ENCODE assay signal across 11 mouse cellular contexts in the genomic region with DNA sequence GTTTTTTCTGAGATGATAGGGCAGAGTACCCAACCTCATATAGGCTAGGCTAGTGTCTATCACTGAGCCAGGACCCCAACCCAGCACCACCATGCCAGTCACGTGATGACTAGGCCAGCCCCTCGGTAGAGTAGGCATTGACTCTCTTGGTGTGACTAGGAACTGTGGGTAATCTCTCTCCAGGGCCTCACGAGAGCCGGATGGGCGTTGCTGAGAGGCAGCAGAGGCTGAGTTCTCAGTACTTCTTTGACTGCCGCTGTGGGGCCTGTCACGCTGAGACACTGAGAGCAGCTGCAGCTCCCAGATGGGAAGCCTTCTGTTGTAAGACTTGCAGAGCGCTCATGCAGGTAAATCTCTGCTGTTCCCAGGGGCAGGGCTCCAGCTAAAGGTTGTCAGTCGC. TPM values are rescaled to one million over a fixed set of nuclear protein-coding genes. Genes with fewer than 3 reads are reported as not detected.
DNase-seq lines count a peak whose midpoint lies in the region; ATAC-seq and TF ChIP-seq lines count a peak whose summit lies in the region.
"Had no signal": no experiment of that assay in that cellular context is flagged by ENCODE, and none has a peak within 500 bp of the region (broad histone marks: within the 10 kb centered on the region; RNA-seq: fewer than 3 reads in every experiment).

No protein-coding gene starts in this region.

- intact Hi-C loops in gastrocnemius, postnatal 36 days (cut with DNase I) = loop anchor here (5.0 kb wide), 2 partner anchors 52 to 107 kb away; a partner anchor contains a TSS

- peak overlapping the region; percentile 90 for H3K27ac ChIP-seq in layer of hippocampus, adult 2 months
- H3K27ac ChIP-seq: neural tube, embryonic 12.5 days had no signal

- TF ChIP-seq CTCF in layer of hippocampus, adult 2 months (conservative IDR thresholded peaks at IDR 0.05) = no peak

- no peak overlapping the region for H3K4me3 ChIP-seq in layer of hippocampus, adult 2 months
- H3K4me3 ChIP-seq: neural tube, embryonic 12.5 days had no signal

- peak; percentile 43 for DNase-seq in cerebellum, adult 11-12 months
- DNase-seq in cerebellum, postnatal 4 days (ENCODE audit: low spot score in 2 of 2) = no peak
- peak; percentile 42 to 48 for DNase-seq in layer of hippocampus, adult 2 months (ENCODE audit: low spot score in 2 of 2)
- DNase-seq in layer of hippocampus, postnatal 10 days (ENCODE audit: low spot score in 2 of 2) = no peak
- DNase-seq in 3134 (ENCODE audit: extremely low read depth, insufficient read length, low spot score) = peak; percentile 38
- peak; percentile 32 to 43 for DNase-seq in cerebellum, adult 18-20 months
- DNase-seq in gastrocnemius, postnatal 36 days = no peak
- DNase-seq: kidney, postnatal 10 days had no signal

- no peak for ATAC-seq in erythroblast, adult 5-6 weeks (replicated peaks; ENCODE audit: low FRiP score, poor library complexity, severe bottlenecking)
- ATAC-seq: hindbrain, embryonic 16.5 days had no signal

RNA-seq across cellular contexts. Expression of a gene that starts 22.4 kb away (rescaled TPM):
- 10 to 100 TPM; 14.0 to 15.6 TPM for total RNA-seq in layer of hippocampus, adult 2 months (2021)
- total RNA-seq in layer of hippocampus, postnatal 10 days (2021) = 10 to 100 TPM; 30.8 to 38.9 TPM
- 10 to 100 TPM; 83.2 to 88.9 TPM for total RNA-seq in gastrocnemius, postnatal 36 days (2021)
- total RNA-seq in erythroblast, adult 5-6 weeks (2015; ENCODE audit: low replicate concordance) = 3.8 and 10.4 TPM in 2 replicates
- total RNA-seq in erythroblast, adult 5-6 weeks (2017; ENCODE audit: low replicate concordance) = 3.7 and 4.9 TPM in 2 replicates

RNA-seq across cellular contexts. Expression of a gene that starts 39.3 kb away (rescaled TPM):
- under 1 TPM; 0.38 to 0.52 TPM for total RNA-seq in layer of hippocampus, adult 2 months (2021)
- under 1 TPM; 0.49 to 0.64 TPM for total RNA-seq in layer of hippocampus, postnatal 10 days (2021)
- not detected for total RNA-seq in gastrocnemius, postnatal 36 days (2021)
- total RNA-seq in erythroblast, adult 5-6 weeks (2015; ENCODE audit: low replicate concordance) = 4.6 TPM in 1 of 2 replicates, not detected in the other
- 0.70 and 0.94 TPM in 2 replicates for total RNA-seq in erythroblast, adult 5-6 weeks (2017; ENCODE audit: low replicate concordance)

RNA-seq across cellular contexts. Expression of a gene that starts 51.9 kb away (rescaled TPM):
- 10 to 100 TPM; 14.9 to 16.7 TPM for total RNA-seq in layer of hippocampus, adult 2 months (2021)
- 10 to 100 TPM; 13.2 to 13.7 TPM for total RNA-seq in layer of hippocampus, postnatal 10 days (2021)
- 1 to 10 TPM; 2.0 to 3.1 TPM for total RNA-seq in gastrocnemius, postnatal 36 days (2021)
- 4.0 and 8.5 TPM in 2 replicates for total RNA-seq in erythroblast, adult 5-6 weeks (2015; ENCODE audit: low replicate concordance)
- total RNA-seq in erythroblast, adult 5-6 weeks (2017; ENCODE audit: low replicate concordance) = 1.4 and 2.9 TPM in 2 replicates

RNA-seq across cellular contexts. Expression of a gene that starts 52.0 kb away (rescaled TPM):
- total RNA-seq in layer of hippocampus, adult 2 months (2021) = 10 to 100 TPM; 64.1 to 67.0 TPM
- total RNA-seq in layer of hippocampus, postnatal 10 days (2021) = 10 to 100 TPM; 55.2 to 61.9 TPM
- 10 to 100 TPM; 53.7 to 58.5 TPM for total RNA-seq in gastrocnemius, postnatal 36 days (2021)
- 7.5 and 15.7 TPM in 2 replicates for total RNA-seq in erythroblast, adult 5-6 weeks (2015; ENCODE audit: low replicate concordance)
- total RNA-seq in erythroblast, adult 5-6 weeks (2017; ENCODE audit: low replicate concordance) = 47.8 and 64.4 TPM in 2 replicates

RNA-seq across cellular contexts. Expression of a gene that starts 54.4 kb away (rescaled TPM):
- total RNA-seq in layer of hippocampus, adult 2 months (2021) = 10 to 100 TPM; 23.4 to 23.7 TPM
- 10 to 100 TPM; 18.7 to 18.9 TPM for total RNA-seq in layer of hippocampus, postnatal 10 days (2021)
- 1 to 10 TPM; 4.1 to 5.4 TPM for total RNA-seq in gastrocnemius, postnatal 36 days (2021)
- total RNA-seq in erythroblast, adult 5-6 weeks (2015; ENCODE audit: low replicate concordance) = 22.6 and 24.8 TPM in 2 replicates
- 27.3 and 28.2 TPM in 2 replicates for total RNA-seq in erythroblast, adult 5-6 weeks (2017; ENCODE audit: low replicate concordance)

Comparison
In these comparisons a context has a peak if more than half of its experiments do, and no peak if none do; other contexts are left out.
1. DNase-seq: peak in cerebellum, adult 11-12 months (single experiment), layer of hippocampus, adult 2 months (2 of 2), 3134 (single experiment) and cerebellum, adult 18-20 months (2 of 2); none in cerebellum, postnatal 4 days (0 of 2), layer of hippocampus, postnatal 10 days (0 of 2) and gastrocnemius, postnatal 36 days (0 of 2).